ENCODE assay signal across 18 mouse cellular contexts in genomic region chr7:109507572-109507971, GRCm38 (mm10). TPM values are rescaled to one million over a fixed set of nuclear protein-coding genes. Genes with fewer than 3 reads are reported as not detected.
DNase-seq lines count a peak whose midpoint lies in the region; ATAC-seq lines count a peak whose summit lies in the region.
"Had no signal": no experiment of that assay in that cellular context is flagged by ENCODE, and none has a peak within 500 bp of the region (broad histone marks: within the 10 kb centered on the region; RNA-seq: fewer than 3 reads in every experiment).

No protein-coding gene starts in this region.

- H3K4me1 ChIP-seq in heart, embryonic 13.5 days, result peaks cover 4% of the 10 kb centered on the region
- H3K4me1 ChIP-seq in forebrain, embryonic 15.5 days, result peaks cover 12% of the 10 kb centered on the region
- peaks cover 9% of the 10 kb centered on the region for H3K4me1 ChIP-seq in limb, embryonic 13.5 days
- H3K4me1 ChIP-seq in neural tube, embryonic 15.5 days, result peaks cover 8% of the 10 kb centered on the region

- H3K4me2 ChIP-seq in heart, embryonic 13.5 days, result 0 out of 2 replicates have a peak overlapping the region, but pooled peaks have one; percentile 16
- no peak overlapping the region for H3K4me2 ChIP-seq in forebrain, embryonic 15.5 days (replicated peaks)
- H3K4me2 ChIP-seq in limb, embryonic 13.5 days (replicated peaks), result peak overlapping the region; percentile 28
- peak overlapping the region; percentile 9; the same call in 1 of the 2 replicates for H3K4me2 ChIP-seq in neural tube, embryonic 15.5 days
- H3K4me2 ChIP-seq: embryonic facial prominence, embryonic 12.5 days; liver, embryonic 13.5 days had no signal

- no peak overlapping the region for H3K27ac ChIP-seq in heart, embryonic 13.5 days (replicated peaks)
- peak overlapping the region; percentile 1; the same call in 1 of the 2 replicates for H3K27ac ChIP-seq in forebrain, embryonic 15.5 days (replicated peaks)
- no peak overlapping the region for H3K27ac ChIP-seq in limb, embryonic 13.5 days
- H3K27ac ChIP-seq in neural tube, embryonic 15.5 days (replicated peaks), result 0 out of 2 replicates have a peak overlapping the region, but pooled peaks have one; percentile 9
- H3K27ac ChIP-seq: embryonic facial prominence, embryonic 12.5 days; heart, adult 2 months; liver, embryonic 13.5 days had no signal

- no peak overlapping the region for H3K9ac ChIP-seq in heart, embryonic 13.5 days
- H3K9ac ChIP-seq in forebrain, embryonic 15.5 days (replicated peaks), result no peak overlapping the region
- H3K9ac ChIP-seq in limb, embryonic 13.5 days, result no peak overlapping the region
- H3K9ac ChIP-seq in neural tube, embryonic 15.5 days (replicated peaks), result peak overlapping the region; percentile 24; the same call in 1 of the 2 replicates
- H3K9ac ChIP-seq: embryonic facial prominence, embryonic 12.5 days; liver, embryonic 13.5 days had no signal

- no peak for ATAC-seq in heart, embryonic 13.5 days (ENCODE audit: extremely low read depth, insufficient number of reproducible peaks, low FRiP score, low TSS enrichment)
- ATAC-seq in forebrain, embryonic 15.5 days (replicated peaks), result peak; percentile 26; the same call in 1 of the 2 replicates
- no peak for ATAC-seq in limb, embryonic 13.5 days (ENCODE audit: low FRiP score, low read depth)
- ATAC-seq in neural tube, embryonic 15.5 days (ENCODE audit: low FRiP score), result no peak
- ATAC-seq: intestine, postnatal 0 days; Patski had no signal

- 0 out of 2 replicates have a peak, but pooled peaks cover 6% of the 10 kb centered on the region for H3K27me3 ChIP-seq in heart, embryonic 13.5 days (replicated peaks)
- H3K27me3 ChIP-seq in forebrain, embryonic 15.5 days, result no peaks in the 10 kb centered on the region
- no peaks in the 10 kb centered on the region for H3K27me3 ChIP-seq in limb, embryonic 13.5 days
- H3K27me3 ChIP-seq in neural tube, embryonic 15.5 days (replicated peaks), result no peaks in the 10 kb centered on the region
- H3K27me3 ChIP-seq: embryonic facial prominence, embryonic 12.5 days; liver, embryonic 13.5 days; Patski had no signal

- 37% methylated on average over 9 of the region's 9 CpGs for WGBS in heart, embryonic 13.5 days
- WGBS in forebrain, embryonic 15.5 days, result 38% methylated on average over 9 of the region's 9 CpGs
- 37% methylated on average over 9 of the region's 9 CpGs for WGBS in limb, embryonic 13.5 days
- 42% methylated on average over 9 of the region's 9 CpGs for WGBS in neural tube, embryonic 15.5 days

- DNase-seq in heart, adult 9 months (ENCODE audit: low spot score in 2 of 2), result no peak
- no peak for DNase-seq in adrenal gland, adult 8-10 months
- no peak for DNase-seq in cerebellum, postnatal 36 days
- DNase-seq: cerebellum, adult 11 months; heart, adult 2 months; heart, postnatal 10 days; kidney, postnatal 14 days; liver, embryonic 13.5 days; right cerebral cortex, postnatal 25 days; thymus, adult 18-20 months had no signal

- H3K4me3 ChIP-seq in heart, embryonic 13.5 days, result no peak overlapping the region
- H3K4me3 ChIP-seq in forebrain, embryonic 15.5 days, result no peak overlapping the region
- no peak overlapping the region for H3K4me3 ChIP-seq in limb, embryonic 13.5 days
- H3K4me3 ChIP-seq in neural tube, embryonic 15.5 days (replicated peaks), result no peak overlapping the region
- H3K4me3 ChIP-seq: embryonic facial prominence, embryonic 12.5 days; heart, adult 2 months; liver, embryonic 13.5 days had no signal

- no peaks in the 10 kb centered on the region for H3K9me3 ChIP-seq in heart, embryonic 13.5 days
- H3K9me3 ChIP-seq in forebrain, embryonic 15.5 days, result no peaks in the 10 kb centered on the region
- H3K9me3 ChIP-seq in limb, embryonic 13.5 days, result no peaks in the 10 kb centered on the region
- no peaks in the 10 kb centered on the region for H3K9me3 ChIP-seq in neural tube, embryonic 15.5 days (replicated peaks)
- H3K9me3 ChIP-seq: embryonic facial prominence, embryonic 12.5 days; liver, embryonic 13.5 days had no signal

- no peaks in the 10 kb centered on the region for H3K36me3 ChIP-seq in heart, embryonic 13.5 days
- H3K36me3 ChIP-seq in forebrain, embryonic 15.5 days, result no peaks in the 10 kb centered on the region
- no peaks in the 10 kb centered on the region for H3K36me3 ChIP-seq in limb, embryonic 13.5 days
- H3K36me3 ChIP-seq in neural tube, embryonic 15.5 days, result no peaks in the 10 kb centered on the region
- H3K36me3 ChIP-seq: embryonic facial prominence, embryonic 12.5 days; liver, embryonic 13.5 days had no signal

RNA-seq across cellular contexts. Expression of gene Trim66, which starts 0.4 kb away (rescaled TPM):
- not detected in 2 replicates for polyA plus RNA-seq in heart, embryonic 13.5 days (2015; fragmentation: Nextera tagmentation; extraction: Ambion mirVana)
- 0.23 and 0.25 TPM in 2 replicates for polyA plus RNA-seq in forebrain, embryonic 15.5 days (2015; fragmentation: Nextera tagmentation; extraction: Ambion mirVana)
- polyA plus RNA-seq in limb, embryonic 13.5 days (2015; fragmentation: Nextera tagmentation; extraction: Ambion mirVana), result 0.04 and 0.05 TPM in 2 replicates
- 0.47 and 0.73 TPM in 2 replicates for polyA plus RNA-seq in neural tube, embryonic 15.5 days (2015; fragmentation: Nextera tagmentation; extraction: Ambion mirVana)
- under 1 TPM; 0.17 to 0.42 (median 0.35) TPM for total RNA-seq in adrenal gland, adult 8-10 months (2022)
- total RNA-seq: megakaryocyte, adult 5-6 weeks had no signal

RNA-seq across cellular contexts. Expression of gene Rpl27a, which starts 11.4 kb away (rescaled TPM):
- 82.1 and 89.2 TPM in 2 replicates for polyA plus RNA-seq in heart, embryonic 13.5 days (2015; fragmentation: Nextera tagmentation; extraction: Ambion mirVana)
- polyA plus RNA-seq in forebrain, embryonic 15.5 days (2015; fragmentation: Nextera tagmentation; extraction: Ambion mirVana), result 83.3 and 86.3 TPM in 2 replicates
- polyA plus RNA-seq in limb, embryonic 13.5 days (2015; fragmentation: Nextera tagmentation; extraction: Ambion mirVana), result 141 and 145 TPM in 2 replicates
- 81.6 and 93.8 TPM in 2 replicates for polyA plus RNA-seq in neural tube, embryonic 15.5 days (2015; fragmentation: Nextera tagmentation; extraction: Ambion mirVana)
- 100 to 1,000 TPM; 217 to 234 (median 223) TPM for total RNA-seq in adrenal gland, adult 8-10 months (2022)

Comparison
In these comparisons a context has a peak if more than half of its experiments do, and no peak if none do; other contexts are left out.
1. H3K27ac ChIP-seq: peak in forebrain, embryonic 15.5 days (single experiment) and neural tube, embryonic 15.5 days (single experiment); none in heart, embryonic 13.5 days (single experiment) and limb, embryonic 13.5 days (single experiment).